Mouse (Mus musculus) megakaryocyte-erythroid progenitor cell, adult 5-6 weeks (primary cell): Measurements from ENCODE around the gene Otud3. TPM values are rescaled to one million over a fixed set of nuclear protein-coding genes. Genes with fewer than 3 reads are reported as not detected.
A peak's percentile ranks its signal among the peaks of the same experiment; 100 is the strongest.

ENCODE experiments used
- ATAC-seq: replicated peaks from 2 replicates; pipeline ENCODE4 v1.8.0; 2016; ENCODE audit warnings: mild to moderate bottlenecking, inconsistent platforms; ENCODE audit not compliant: severe bottlenecking, poor library complexity, low FRiP score, low TSS enrichment
- total RNA-seq, 2 experiments: library from RNA; stranded (forward) in 1 of 2; stranded (reverse) in 1 of 2; fragments of 200-1000, 215-1000 nt in 1 of 2; fragments of >200 nt in 1 of 2; fragmentation: Nextera tagmentation in 1 of 2; gene quantifications; 2 replicates each; pipeline ENCODE4 v1.2.3; 2014 to 2017

The Otud3 gene
- total RNA-seq, 2 experiments from 2014 or later, result 6.6 to 9.7 TPM

DNA sequence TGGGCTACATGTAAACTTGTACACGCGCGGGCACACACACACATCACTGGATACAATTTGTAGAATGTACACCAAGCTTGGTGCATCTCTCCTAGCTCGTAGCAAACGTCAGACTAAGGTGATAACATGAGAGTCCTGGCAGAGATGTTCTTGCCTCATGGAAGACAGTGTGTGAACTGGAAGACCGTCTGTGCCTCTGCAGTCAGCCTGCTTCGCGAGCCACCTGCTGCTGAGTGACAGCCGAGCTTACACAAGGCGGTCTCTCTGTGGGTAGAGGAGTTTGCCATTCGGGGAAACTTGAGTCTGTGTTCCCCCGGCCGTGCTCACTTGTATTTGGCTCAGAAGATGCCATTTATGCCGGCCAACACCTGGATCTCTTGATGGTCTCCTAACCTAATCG lies 55.3 kb downstream of the Otud3 start:
- no peak for ATAC-seq

DNA sequence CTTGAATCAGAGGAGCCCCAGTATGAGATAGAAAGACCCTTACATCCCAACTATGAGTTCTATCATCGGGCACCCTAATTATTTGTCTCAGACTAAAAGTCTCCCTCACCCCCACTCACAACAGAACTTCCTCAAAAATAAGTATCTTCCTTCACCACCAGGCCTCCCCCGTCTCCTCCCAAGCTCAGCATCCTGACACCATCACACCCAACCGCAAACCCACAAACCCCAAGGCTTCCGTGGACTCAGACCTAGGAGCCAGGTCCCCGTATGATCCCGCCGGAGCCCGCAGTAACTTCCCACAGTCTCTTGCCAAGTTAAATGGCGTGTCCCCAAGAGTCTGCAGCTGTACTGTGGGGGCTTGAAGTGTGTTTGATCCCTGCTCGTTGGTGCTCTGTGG lies 56.2 kb downstream of the Otud3 start:
- no peak for ATAC-seq

DNA sequence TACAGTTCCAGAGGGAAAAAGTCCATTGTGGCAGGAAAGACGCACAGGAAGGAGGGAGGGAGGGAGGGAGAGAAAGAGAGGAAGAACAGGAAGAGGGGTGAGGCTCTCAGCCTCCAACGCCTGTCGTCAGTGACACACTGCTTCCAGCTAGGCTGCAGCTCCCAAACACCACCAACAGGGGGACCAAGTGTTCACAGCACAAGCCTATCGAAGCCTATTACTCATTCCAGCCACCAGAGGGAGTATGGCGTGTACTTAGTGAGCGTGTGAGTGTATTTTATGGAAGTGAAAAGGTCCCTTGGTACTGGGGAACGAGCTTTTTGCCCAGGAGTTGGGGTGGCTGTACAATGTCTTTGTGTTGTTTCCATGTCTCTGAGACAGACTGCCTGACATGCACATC lies 57.3 kb downstream of the Otud3 start:
- ATAC-seq, result peak; percentile 88

DNA sequence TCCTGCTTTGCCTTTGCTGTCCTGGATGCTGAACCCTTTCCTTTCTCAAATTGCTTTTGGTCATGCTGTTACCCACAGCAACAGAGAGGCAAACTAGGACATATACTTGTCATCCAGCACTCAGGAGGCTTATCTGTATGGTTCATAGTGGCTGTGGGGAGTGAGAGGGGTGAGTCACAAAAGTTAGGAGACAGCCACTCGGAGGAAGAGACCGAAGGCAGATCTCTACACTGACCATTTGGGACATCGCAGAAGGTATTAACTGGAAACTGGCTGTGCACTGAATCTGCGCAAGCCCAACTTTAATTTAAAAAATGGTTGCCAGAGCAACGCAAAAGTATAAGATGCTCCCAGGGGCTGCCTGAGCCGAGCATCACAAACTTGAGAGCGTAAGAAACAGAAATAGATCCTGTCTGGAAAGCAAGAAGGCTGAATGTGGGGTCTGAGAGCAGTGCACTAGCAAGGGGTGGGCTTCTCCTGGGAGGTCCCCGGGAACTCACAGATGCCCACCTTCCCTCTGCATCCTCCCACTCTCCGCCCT lies 58.6 kb downstream of the Otud3 start:
- no peak for ATAC-seq

DNA sequence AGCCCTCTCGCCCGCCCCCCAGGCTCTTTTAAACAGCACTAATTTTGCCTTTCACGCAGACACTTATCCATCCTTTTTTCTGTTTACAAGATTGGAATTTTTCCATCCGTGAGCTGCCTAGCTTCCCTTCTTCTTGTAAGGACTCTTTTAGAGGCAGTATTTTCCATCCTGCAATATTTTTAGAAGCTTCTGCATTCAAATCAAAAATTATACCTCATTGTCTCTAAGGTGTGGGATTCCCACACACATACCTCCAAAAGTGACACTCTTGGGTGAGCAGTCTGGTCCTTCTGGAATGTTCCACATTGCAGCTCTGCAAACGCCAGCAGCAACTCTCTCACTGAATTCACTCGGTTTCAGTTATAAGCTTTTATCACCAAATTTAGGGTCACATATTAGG lies 60.8 kb downstream of the Otud3 start:
- ATAC-seq, result no peak

DNA sequence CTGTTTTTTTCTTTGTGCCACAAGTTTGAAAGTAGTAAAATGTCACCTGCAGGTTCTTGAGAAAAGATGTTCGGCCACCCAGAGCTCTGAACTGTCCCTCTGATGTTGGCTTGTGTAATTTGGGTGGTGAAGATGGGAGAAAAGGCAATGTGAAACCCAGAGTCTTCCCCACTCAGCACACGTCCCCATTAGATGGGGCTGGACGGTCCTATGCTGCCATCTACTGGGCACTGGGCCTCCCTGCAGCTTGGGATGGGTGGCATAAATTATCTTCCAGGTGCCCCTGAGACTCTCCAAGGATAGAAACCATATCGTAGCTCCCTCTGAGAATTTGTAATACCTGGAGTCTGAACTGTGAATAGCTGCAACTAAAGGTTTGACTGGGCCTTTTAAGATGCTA lies 62.3 kb downstream of the Otud3 start:
- peak; percentile 78; the same call in 1 of the 2 replicates for ATAC-seq

Other genes starting within 250 kb of the Otud3 start
- gene Pla2g2c, start 189.2 kb downstream of the Otud3 start, total RNA-seq (2014; fragmentation: Nextera tagmentation), result not detected in 2 replicates
- not detected in 2 replicates for gene Pla2g2c, start 189.2 kb downstream of the Otud3 start, total RNA-seq (2017)
- gene Ubxn10, start 176.8 kb downstream of the Otud3 start, total RNA-seq (2014; fragmentation: Nextera tagmentation), result not detected in 2 replicates
- not detected in 2 replicates for gene Ubxn10, start 176.8 kb downstream of the Otud3 start, total RNA-seq (2017)
- not detected in 2 replicates for gene Pla2g2f, start 156.3 kb downstream of the Otud3 start, total RNA-seq (2014; fragmentation: Nextera tagmentation)
- not detected in 2 replicates for gene Pla2g2f, start 156.3 kb downstream of the Otud3 start, total RNA-seq (2017)
- gene Pla2g2d, start 138.2 kb downstream of the Otud3 start, total RNA-seq (2014; fragmentation: Nextera tagmentation), result not detected in 2 replicates
- gene Pla2g2d, start 138.2 kb downstream of the Otud3 start, total RNA-seq (2017), result not detected in 2 replicates
- not detected in 2 replicates for gene Pla2g5, start 50.5 kb downstream of the Otud3 start, total RNA-seq (2014; fragmentation: Nextera tagmentation)
- gene Pla2g5, start 50.5 kb downstream of the Otud3 start, total RNA-seq (2017), result not detected in 2 replicates
- gene Gm13030, start 40.0 kb downstream of the Otud3 start, total RNA-seq (2014; fragmentation: Nextera tagmentation), result not detected in 2 replicates
- not detected in 2 replicates for gene Gm13030, start 40.0 kb downstream of the Otud3 start, total RNA-seq (2017)
- not detected in 2 replicates for gene Pla2g2e, start 36.0 kb downstream of the Otud3 start, total RNA-seq (2014; fragmentation: Nextera tagmentation)
- gene Pla2g2e, start 36.0 kb downstream of the Otud3 start, total RNA-seq (2017), result not detected in 2 replicates
- not detected in 2 replicates for gene Rnf186, start 53.2 kb upstream of the Otud3 start, total RNA-seq (2014; fragmentation: Nextera tagmentation)
- not detected in 2 replicates for gene Rnf186, start 53.2 kb upstream of the Otud3 start, total RNA-seq (2017)
- 7.3 and 7.8 TPM in 2 replicates for gene Tmco4, start 58.9 kb upstream of the Otud3 start, total RNA-seq (2014; fragmentation: Nextera tagmentation)
- gene Tmco4, start 58.9 kb upstream of the Otud3 start, total RNA-seq (2017), result 6.2 and 13.1 TPM in 2 replicates
- not detected in 2 replicates for gene Htr6, start 161.6 kb upstream of the Otud3 start, total RNA-seq (2014; fragmentation: Nextera tagmentation)
- not detected in 2 replicates for gene Htr6, start 161.6 kb upstream of the Otud3 start, total RNA-seq (2017)
- gene Nbl1, start 179.0 kb upstream of the Otud3 start, total RNA-seq (2014; fragmentation: Nextera tagmentation), result not detected in 2 replicates
- gene Nbl1, start 179.0 kb upstream of the Otud3 start, total RNA-seq (2017), result not detected in 2 replicates
- 461 and 512 TPM in 2 replicates for gene Minos1, start 217.2 kb upstream of the Otud3 start, total RNA-seq (2014; fragmentation: Nextera tagmentation)
- 209 and 264 TPM in 2 replicates for gene Minos1, start 217.2 kb upstream of the Otud3 start, total RNA-seq (2017)